Mouse (Mus musculus) left cerebral cortex, postnatal 25 days (tissue): ENCODE data around the gene Nfkb2. TPM values are rescaled to one million over a fixed set of nuclear protein-coding genes. Genes with fewer than 3 reads are reported as not detected.

Experiments used
- DNase-seq, 2 experiments: peaks; one replicate each; pipeline ENCODE4 v3.0.0; 2022; ENCODE audit warnings: low spot score in 2 of 2, mixed read lengths in 1 of 2
- intact Hi-C: fragments of 180-260 bp; cut with DNase I; formaldehyde crosslinking; loops from one replicate; pipeline ENCODE4 v1.15.1; 2025
- total RNA-seq, 2 experiments: library from RNA; stranded (reverse); gene quantifications; 2 replicates each; pipeline ENCODE4 v1.2.3; 2021

The Nfkb2 gene
- total RNA-seq, 2 experiments from 2014 or later, result 2.4 to 3.0 TPM

DNA sequence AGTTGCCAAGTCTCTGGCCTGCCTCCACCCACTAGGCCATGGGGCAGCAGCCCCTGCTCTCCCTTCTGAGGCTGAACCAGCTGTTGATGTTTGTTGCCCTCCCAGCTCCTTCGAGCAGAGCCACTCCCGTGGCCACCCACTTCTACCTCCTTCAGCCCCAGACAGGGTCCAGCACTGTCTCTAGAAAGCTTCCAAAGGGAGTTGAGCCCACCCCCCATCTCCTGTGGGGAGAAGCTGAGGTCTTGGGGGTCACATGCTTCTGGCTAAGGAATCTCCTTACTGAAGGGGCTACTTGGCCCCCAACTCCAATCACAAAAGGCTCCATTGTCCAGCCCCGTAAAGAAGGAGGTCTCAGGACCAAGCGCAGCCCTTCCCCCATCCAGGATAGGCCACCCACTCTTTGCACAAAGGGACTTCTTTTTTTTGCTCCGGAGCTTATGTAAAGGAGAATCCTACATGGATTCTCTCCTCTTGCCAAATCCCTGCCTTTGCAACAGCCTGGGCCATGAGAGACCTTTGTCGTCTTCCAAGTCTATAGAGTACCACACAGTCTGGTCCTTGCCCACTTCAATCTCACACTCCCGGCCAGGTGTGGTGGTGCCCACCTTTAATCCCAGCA is 28.7 kb downstream of the Nfkb2 start:
- DNase-seq, result peak in 1 of 2 experiments; percentile 60
- intact Hi-C loops, result no loop called here

DNA sequence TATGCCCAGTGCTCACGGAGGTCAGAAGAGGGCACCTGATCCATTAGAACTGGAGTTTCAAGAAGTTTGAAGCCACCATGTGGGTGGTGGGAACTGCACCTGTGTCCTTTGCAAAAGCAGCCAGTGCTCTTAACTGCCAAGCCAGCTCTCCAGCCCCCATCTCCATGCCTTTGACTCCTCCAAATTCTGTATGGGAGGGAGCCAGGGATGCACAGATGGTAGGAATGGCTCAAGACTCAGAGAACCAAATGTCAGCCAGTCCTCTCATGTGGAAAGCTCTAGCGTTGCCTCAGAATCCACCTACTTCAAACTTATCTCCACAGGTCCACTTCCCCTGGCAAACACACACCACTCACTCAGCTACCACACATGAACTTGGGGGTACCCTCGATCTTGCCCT is 29.8 kb downstream of the Nfkb2 start:
- intact Hi-C loops, result no loop called here
- no peak for DNase-seq

DNA sequence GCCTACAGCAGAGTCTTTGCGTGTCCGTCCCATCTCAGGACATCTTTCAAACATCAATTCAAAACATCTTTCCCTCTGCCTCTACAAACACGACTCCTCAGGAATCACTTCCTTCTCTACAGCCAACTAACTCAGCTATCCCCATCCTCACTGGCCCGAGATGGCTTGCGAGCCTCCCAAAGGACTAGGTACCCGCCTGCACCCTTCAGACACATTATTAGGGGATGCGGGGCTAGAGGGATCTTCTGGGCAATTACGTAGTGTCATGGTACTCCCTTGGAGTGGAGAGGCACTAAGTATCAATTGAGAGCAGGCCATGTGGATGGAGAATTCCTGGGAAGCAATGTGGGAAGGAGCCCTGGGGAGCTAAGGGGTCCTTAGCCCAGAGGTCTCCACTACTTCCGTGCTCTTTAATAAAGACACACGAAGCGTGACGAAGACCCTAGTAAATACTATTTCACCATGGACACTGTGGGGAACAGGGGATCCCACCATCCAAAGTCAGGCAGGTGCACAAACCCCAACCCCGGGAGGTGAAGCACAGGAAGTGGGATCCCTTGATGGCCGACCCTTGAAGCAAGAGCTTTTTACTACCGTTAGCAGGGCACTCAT is 33.7 kb downstream of the Nfkb2 start:
- DNase-seq, result no peak
- intact Hi-C loops, result loop anchor here (2.0 to 5.0 kb wide), 3 partner anchors 19 to 104 kb away; no protein-coding TSS in a partner anchor

DNA sequence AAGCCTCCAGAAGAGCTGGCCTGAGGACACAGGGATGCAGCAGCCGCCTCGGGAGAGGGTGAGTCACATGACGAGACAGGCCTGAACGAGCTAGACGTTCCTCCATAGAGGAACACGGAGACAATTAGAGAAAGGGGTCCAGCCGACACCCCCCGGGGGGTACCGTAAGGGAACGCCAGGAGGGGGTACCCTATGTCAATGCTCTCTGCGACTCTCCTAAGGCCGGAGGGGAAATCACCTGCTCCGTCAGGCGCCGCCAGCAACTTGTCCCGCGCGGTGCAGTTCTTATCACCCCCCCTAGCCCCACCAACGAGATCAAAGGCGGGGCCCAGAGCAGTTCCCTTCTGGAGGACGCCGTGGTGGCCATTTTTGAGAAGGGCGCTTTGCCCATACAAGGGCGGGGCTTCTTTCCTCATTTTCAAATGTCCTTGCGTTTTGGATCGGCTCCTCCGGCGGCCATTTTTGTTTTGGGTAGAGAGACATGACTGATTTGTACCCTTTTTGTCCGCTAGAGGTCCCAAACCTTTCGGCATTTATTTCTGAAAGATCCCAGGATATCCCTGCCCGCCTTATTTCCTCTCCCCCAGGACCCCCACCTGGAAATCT is 34.3 kb downstream of the Nfkb2 start, which contains the start of gene Cuedc2:
Gene Cuedc2, minus strand, starts transcription at position 372 of the 606 bp plus-strand sequence.
- peak; percentile 97 to 99 for DNase-seq
- intact Hi-C loops, result loop anchor here (2.0 to 5.0 kb wide), 3 partner anchors 18 to 104 kb away; no protein-coding TSS in a partner anchor

DNA sequence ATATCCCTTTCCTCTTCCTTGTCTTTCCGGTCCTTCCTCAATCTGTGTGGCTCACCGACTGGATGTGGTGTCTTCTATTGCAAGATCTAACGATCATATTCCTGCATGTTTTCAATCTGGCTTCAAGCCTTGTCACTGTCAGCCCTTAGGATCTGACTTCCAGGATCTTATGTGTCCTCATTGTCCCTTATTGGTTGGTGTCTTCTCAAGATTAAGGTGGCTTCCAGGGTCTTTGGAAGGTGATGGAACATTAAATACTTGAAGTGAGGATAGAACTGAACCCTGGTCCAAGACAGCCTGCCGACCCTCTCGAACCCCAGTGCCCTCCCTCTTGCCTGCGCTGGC is 34.8 kb downstream of the Nfkb2 start:
- no peak for DNase-seq
- intact Hi-C loops, result loop anchor here (2.0 to 5.0 kb wide), 3 partner anchors 18 to 103 kb away; no protein-coding TSS in a partner anchor

DNA sequence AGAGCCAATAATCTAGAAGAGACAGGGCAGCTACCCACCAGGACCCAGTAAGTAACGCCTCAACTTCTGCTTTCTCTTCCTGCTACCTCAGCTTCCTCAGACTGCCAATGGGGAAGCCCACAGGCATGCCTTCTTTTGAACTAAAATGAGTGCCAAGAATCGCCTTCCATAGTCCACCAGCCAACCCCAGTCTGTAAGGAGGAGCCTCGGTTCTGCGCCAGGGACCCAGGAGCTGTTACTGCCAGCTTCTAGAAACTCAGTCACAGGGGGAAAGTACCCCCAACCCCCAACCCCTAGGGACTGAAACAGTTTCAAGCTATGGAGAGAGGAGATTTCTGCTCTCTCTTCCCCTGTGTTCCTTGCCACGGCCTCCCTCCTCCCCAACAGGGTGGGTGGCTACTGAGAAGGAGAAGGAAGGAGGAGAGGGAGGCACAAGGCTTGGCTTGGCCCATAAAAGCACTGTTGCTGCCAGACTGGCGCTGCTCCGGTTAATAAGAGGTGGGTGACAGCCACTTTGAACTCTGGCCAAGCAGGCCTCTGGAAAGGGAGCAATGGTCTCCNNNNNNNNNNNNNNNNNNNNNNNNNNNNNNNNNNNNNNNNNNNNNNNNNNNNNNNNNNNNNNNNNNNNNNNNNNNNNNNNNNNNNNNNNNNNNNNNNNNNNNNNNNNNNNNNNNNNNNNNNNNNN is 35.3 kb downstream of the Nfkb2 start:
- intact Hi-C loops, result loop anchor here (2.0 to 5.0 kb wide), 3 partner anchors 17 to 103 kb away; no protein-coding TSS in a partner anchor
- peak in 1 of 2 experiments; percentile 68 for DNase-seq

DNA sequence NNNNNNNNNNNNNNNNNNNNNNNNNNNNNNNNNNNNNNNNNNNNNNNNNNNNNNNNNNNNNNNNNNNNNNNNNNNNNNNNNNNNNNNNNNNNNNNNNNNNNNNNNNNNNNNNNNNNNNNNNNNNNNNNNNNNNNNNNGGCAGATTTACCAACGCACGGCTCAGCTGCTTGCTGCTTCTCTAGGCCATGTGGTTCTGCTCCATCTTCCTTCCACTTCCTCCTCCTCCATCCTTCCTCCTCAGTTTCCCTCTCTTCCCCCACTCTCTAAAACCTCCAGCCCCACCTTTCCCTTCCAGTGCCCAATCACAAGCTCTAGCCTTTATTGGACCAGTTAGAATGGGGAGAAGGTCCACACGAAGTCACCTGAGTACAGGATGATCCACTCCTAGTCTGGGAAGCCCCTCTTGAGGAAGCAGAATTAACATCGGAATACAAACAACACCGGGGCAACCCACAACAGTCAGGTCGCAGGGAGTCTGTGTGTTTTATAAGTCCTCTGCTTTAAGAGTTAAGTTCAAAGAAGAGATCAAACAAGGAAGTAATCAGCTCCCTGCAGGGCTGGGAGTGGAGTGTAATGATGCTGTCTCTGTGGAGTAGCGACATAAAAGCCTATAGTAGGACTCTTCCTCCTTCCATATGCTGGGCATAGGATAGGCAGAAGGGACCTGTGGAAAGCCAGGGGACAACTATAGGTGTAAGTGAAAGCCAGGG is 40.7 kb downstream of the Nfkb2 start:
- intact Hi-C loops, result no loop called here
- DNase-seq, result no peak

DNA sequence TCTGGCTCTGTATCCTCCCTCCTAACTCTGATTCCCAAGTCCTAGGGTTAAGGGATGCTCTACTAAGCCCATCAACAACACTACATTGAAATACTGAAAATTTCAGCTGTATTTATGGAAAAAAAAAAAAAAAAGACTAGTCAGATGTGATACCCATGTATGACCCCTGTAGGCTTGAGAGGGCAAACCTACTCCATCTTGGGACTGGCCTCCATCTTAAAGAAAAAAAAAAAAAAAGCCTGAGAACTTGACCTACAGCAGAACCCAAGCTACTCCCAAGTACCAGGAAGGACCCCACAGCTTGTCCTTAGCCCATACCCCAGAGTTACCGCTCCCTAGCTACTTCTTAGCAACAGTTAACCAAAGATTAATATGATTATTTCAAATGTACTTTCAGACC is 43.0 kb downstream of the Nfkb2 start:
- intact Hi-C loops, result no loop called here

DNA sequence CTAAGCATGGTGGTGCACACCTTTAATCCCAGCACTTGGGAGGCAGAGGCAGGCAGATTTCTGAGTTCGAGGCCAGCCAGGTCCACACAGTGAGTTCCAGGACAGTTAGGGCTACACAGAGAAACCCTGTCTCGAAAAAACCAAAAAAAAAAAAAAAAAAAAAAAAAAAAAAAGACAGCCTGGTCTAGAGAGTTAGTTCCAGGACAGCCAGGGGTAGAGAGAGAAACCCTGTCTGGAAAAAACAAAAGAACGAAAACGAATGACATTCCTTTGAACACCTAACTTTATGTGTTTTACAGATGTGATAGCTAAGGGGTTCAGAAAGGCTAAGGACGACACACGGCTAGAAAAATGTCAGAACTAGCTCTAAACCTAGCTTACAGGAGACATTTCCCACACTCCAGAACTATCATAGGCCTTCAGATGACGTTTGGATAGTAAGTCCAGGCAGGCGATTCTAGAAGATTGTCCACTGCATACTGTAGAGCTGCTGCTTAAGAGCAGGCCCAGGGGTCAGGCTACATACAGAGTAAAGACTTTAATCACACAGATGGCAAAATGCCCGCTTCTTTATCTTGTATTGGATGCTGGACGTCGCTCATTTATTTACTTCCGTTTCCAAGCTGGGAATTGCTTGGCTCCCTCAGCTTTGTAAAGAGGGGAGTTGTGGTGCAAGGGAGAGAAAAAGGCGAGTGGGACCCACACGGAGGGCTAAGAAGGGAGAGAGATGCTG is 44.0 kb downstream of the Nfkb2 start:
- no peak for DNase-seq
- intact Hi-C loops, result no loop called here

More for the DNA sequence above, 43.0 kb downstream of the Nfkb2 start:
- DNase-seq, result no peak

DNA sequence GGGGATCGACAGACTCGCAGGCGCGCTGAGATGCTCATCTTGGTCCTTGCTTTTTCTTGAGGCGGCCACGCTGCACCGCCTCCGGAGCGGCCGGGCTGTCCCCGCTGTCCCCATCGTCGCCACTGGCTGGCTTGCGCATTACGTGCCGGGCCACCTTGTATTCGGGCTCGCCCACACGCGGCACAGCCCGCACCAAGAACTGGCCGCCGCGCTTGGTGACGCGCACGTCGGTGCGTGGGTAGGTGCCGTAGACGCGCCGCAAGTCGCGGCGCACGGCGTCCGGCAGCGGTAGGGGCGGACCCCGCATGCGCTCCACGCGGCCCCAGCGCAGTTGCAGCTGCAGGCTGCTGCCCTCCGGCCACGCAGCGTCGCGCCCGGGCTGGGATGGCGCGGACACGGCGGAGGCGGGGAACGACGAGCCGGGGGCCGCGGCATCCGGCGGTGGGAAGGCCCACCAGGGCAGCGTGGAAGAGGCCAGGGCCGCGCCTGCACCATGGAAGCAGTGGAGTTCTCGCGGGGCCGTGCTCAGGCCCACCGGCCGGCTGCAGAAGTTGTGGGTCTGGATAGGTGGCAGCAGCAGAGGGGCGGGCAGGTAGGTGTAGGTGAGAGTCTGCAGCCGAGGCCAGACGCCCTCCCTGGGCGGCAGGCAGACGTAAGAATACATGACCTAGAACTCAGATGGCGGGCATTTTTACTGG is 44.8 kb downstream of the Nfkb2 start:
- DNase-seq, result peak; percentile 93 to 97
- intact Hi-C loops, result no loop called here

DNA sequence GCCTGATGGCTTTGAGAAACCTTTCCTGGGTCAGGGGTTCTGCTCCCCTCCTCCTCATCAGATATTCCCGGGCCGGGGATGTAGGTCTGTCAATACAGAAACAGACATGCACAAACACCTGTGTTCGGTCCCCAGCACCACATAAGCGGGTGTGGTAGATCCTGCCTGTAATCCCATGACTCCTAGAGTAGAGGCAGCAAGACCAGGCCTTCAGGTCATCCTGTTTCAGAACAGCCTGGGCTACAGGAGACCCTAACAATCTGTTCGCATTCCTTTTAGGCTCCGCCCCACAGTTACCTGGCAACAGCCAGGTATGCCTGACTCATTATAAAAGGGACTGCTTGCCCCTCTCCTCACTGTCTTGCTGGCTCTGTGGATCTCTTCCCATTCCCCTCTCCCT is 45.4 kb downstream of the Nfkb2 start:
- no peak for DNase-seq
- intact Hi-C loops, result no loop called here

DNA sequence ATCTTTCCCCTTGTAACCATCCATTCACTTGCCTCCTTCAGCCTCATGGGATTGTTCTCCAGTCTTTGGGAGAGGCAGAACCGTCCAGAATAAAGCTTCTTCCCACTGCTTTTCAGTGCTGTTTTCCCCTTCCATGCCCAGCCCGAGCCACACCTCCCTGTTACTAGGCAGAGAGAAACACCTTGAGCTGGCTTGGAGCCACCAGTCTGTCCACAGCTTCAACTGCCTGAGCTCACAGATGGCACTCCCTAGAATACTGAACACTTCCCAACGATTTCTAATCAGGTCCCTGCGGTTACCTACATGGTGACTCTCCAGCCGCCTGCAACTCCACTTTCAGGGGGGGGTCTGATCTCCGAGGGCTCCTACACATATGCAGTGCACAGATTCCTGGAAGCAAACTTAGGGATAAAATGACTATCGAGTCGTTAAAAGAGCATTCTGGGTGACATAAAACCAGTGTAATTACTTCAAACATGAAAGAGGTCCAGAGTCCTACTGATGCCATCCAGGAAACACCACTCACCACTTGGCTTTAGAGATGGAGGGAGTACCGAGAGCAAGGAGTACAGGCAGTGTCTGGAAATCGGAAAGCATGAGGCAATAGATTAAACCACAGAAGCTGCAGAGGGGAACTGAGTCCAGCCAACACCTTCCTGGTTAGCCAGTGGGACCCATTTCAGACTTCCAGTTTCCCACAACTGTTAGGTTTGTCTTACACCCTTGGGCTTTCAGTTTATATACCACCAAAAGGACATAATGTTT is 46.2 kb downstream of the Nfkb2 start, which contains the start of gene 2310034G01Rik:
Gene 2310034G01Rik, minus strand, starts transcription at position 135 of the 765 bp plus-strand sequence.
- intact Hi-C loops, result no loop called here
- DNase-seq, result no peak

DNA sequence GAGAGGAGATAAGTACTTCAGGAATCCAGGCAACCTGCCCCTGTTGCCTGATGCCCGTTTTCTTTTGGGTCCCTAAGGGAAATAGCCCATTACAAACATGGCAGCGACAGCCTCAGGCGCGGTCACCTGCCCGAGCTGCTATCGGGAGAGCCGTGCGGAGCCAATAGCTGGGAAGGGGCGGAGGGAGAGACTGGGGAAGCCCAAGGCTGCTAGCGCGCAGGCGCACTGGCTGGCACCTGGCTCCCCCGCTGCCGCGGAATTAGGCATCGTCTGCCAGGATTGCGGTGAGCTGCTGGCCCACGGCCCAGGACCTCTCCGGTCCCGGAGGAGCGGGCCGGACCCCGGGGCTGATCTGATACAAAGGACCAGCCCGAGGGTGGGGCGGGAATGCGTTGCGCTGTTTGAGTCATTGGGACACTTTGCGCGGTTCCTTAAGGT is 52.6 kb downstream of the Nfkb2 start:
- DNase-seq, result peak; percentile 89 to 95
- intact Hi-C loops, result loop anchor here (2.0 kb wide), 1 partner anchor 18 kb away; the partner anchor contains the start of gene Cuedc2

DNA sequence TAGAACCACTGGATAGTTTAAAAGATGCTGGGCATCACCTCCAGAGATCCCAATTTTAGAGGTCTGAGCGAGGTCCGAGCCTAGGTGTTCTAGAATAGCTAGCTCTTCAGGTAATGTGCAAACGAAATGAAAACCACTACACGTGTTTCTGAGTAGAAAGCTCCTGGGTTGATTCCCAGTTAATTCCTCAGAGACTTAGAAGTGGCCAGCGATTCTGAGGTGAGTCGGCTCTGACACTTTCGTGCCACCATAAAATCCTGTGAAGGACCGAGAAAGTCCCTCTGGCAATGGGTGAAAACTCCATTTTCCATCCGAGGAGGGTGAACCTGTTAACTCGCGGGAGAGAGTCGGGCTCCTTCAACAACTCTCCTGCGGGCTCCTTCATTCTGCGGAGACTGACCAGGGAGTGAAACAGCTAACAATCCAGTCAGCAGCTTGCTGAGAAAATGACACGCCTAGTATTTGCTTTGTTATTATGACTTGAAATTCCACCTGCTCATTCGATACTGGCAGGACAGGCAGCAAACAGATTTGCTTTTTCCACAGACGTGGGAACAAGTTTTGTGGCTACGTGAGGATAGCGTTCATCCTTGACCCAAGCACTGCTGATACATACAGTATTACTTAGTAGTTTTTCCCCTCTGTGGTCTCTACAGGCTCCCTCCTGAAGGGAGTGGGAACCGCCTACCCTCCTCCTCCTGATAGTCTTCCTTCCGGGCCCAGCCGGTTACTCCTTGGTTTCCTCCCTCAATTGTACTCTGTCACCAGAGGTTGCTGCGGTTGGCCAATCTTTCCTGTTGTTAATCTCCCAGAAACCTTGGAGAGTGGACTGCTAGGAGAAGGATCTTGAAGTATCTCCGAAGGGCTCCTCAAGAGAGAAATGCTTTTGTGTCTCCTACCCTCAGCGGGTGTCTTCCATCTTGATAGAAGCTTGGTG is 53.5 kb downstream of the Nfkb2 start:
- DNase-seq, result no peak
- intact Hi-C loops, result loop anchor here (2.0 kb wide), 1 partner anchor 19 kb away; the partner anchor contains the start of gene Cuedc2

DNA sequence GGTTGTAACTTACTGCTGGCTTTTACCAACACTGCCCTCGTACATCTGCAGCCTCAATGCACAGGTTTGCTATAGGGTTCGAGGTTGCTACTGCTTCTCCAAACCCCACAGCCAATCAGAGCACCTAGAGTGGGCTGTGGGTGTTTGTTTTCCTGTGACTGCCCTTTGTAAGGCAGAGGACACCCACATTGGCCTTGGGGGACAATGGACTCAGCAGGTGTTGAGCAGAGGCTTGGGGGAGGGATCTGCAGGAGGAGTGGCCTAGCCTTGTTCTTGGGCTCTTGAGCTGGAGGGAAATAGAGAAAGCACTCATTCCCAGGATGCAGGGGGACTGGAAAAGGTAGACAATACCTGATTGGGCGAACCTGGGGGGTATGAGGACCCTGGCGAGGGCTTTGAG is 54.3 kb downstream of the Nfkb2 start:
- intact Hi-C loops, result no loop called here
- DNase-seq, result no peak
